Mouse (Mus musculus): ENCODE data around the gene Klf15.

DNA sequence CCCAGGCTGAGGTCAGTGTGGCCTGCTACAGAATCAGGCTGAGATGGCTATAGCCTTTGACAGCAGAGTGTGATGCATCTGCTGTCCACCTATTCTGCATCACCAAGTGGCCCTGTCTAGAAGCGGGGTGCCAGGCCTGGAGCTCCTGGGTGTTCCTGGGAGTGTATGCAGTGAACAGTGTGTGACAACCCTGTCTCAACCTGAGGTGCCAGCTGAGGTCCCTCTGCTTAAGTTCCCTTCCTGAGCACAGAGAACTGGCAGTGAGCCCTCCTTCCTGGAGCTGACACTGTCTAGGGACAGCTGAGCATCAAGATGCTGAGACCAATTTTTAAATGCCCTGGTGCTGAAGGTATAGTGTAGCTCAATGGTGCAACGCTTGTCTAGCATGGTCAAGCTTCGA, 10.3 kb downstream of the Klf15 start:
- no peak for TF ChIP-seq CTCF (IDR thresholded peaks at IDR 0.05; ENCODE audit: borderline replicate concordance, extremely low read depth, insufficient read depth, insufficient read length)
- TF ChIP-seq POLR2A (IDR thresholded peaks at IDR 0.05; ENCODE audit: borderline replicate concordance, extremely low read depth, insufficient read depth, insufficient read length, poor library complexity, severe bottlenecking), result no peak
